Mouse (Mus musculus) right cerebral cortex, postnatal 25 days (tissue): ENCODE measurements at regions not wholly inside any gene's neighbourhood (a gene's known extent, or its start where the extent isn't known, plus 50 kb on each side); places are given as distances from the start of the nearest gene placed in this dataset.
"Not testable (repeated sequence)": the region's sequence is repeated elsewhere in the genome, so short reads cannot be mapped to it uniquely, and the experiment has no call there.

Experiments used
- DNase-seq: peaks from one replicate; pipeline ENCODE4 v3.0.0; 2022

- DNase-seq: no peak
Observed at GRCm38 (mm10) chr8:8973769-8974168, 283.4 kb upstream of the Arglu1 start.

- no peak for DNase-seq
Observed at GRCm38 (mm10) chr8:8973334-8973733, 283.0 kb upstream of the Arglu1 start.

- DNase-seq: no peak
Observed at GRCm38 (mm10) chr8:8970776-8971175, 280.5 kb upstream of the Arglu1 start.

GRCm38 (mm10) chr8:8970346-8970745 lies 280.0 kb upstream of the Arglu1 start:
- DNase-seq: no peak

GRCm38 (mm10) chr8:8969112-8969950 lies 279.0 kb upstream of the Arglu1 start:
- no peak for DNase-seq

GRCm38 (mm10) chr8:8966658-8967048 lies 276.3 kb upstream of the Arglu1 start:
- no peak for DNase-seq

GRCm38 (mm10) chr8:8965983-8966657 lies 275.8 kb upstream of the Arglu1 start:
- no peak for DNase-seq

- no peak for DNase-seq
Observed at GRCm38 (mm10) chr8:8960221-8960620, 269.9 kb upstream of the Arglu1 start.

GRCm38 (mm10) chr8:8959787-8960093 lies 269.4 kb upstream of the Arglu1 start:
- DNase-seq: no peak

GRCm38 (mm10) chr8:8959021-8959786 lies 268.9 kb upstream of the Arglu1 start:
- no peak for DNase-seq

GRCm38 (mm10) chr8:8958140-8958539 lies 267.8 kb upstream of the Arglu1 start:
- not testable (repeated sequence) for DNase-seq

GRCm38 (mm10) chr8:8952212-8952611 lies 261.9 kb upstream of the Arglu1 start:
- DNase-seq: no peak

- DNase-seq: no peak
Observed at GRCm38 (mm10) chr8:8951186-8951585, 260.9 kb upstream of the Arglu1 start.

GRCm38 (mm10) chr8:8947516-8948161 lies 257.3 kb upstream of the Arglu1 start:
- no peak for DNase-seq

- DNase-seq: no peak
Observed at GRCm38 (mm10) chr8:8942991-8943390, 252.7 kb upstream of the Arglu1 start.

GRCm38 (mm10) chr8:8940899-8941298 lies 250.6 kb upstream of the Arglu1 start:
- no peak for DNase-seq

- no peak for DNase-seq
Observed at GRCm38 (mm10) chr8:8938536-8938935, 248.2 kb upstream of the Arglu1 start.

- DNase-seq: no peak
Observed at GRCm38 (mm10) chr8:8932466-8932865, 242.1 kb upstream of the Arglu1 start.

- no peak for DNase-seq
Observed at GRCm38 (mm10) chr8:8931746-8932145, 241.4 kb upstream of the Arglu1 start.

- no peak for DNase-seq
Observed at GRCm38 (mm10) chr8:8928074-8928862, 237.9 kb upstream of the Arglu1 start.

- DNase-seq: no peak
Observed at GRCm38 (mm10) chr8:8921446-8921845, 231.1 kb upstream of the Arglu1 start.
